In the genomic region with DNA sequence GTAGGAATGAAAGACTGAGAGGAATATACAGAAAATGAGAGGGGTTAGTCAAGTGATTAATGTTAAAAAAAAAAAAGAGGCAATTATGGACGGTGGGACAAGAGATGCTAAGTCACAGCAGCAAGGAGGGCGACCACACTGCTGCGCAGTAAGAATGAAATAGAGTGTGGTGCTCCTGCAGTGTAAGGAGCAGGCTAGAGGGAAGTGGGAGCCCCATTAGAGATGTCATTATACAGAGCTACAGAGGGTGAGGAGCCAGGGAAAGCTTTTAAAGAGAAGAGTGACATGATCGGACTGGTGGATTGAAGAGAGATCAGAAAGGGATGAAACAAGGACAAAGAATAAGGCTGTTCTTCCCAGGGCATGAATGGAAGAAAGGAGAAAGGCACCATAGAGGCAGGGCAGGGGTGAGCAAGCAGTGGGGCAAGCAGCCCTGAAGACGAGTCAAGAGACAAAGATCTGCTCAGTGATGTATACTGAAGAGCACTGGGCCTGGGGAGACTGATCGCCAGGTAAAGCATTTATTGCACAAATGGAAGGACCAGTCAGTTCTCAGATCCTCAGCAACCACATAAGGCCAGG, we compare ENCODE assay signal across 23 mouse cellular contexts. TPM values are rescaled to one million over a fixed set of nuclear protein-coding genes. Genes with fewer than 3 reads are reported as not detected.
DNase-seq lines count a peak whose midpoint lies in the region; ATAC-seq lines count a peak whose summit lies in the region.
"Had no signal": no experiment of that assay in that cellular context is flagged by ENCODE, and none has a peak within 500 bp of the region (broad histone marks: within the 10 kb centered on the region; RNA-seq: fewer than 3 reads in every experiment).

No protein-coding gene starts in this region.

- no peaks in the 10 kb centered on the region for H3K36me3 ChIP-seq in hindbrain, embryonic 10.5 days
- no peaks in the 10 kb centered on the region for H3K36me3 ChIP-seq in hindbrain, embryonic 14.5 days (replicated peaks; ENCODE audit: control insufficient read depth, insufficient read depth)
- no peaks in the 10 kb centered on the region for H3K36me3 ChIP-seq in midbrain, embryonic 15.5 days (replicated peaks)
- H3K36me3 ChIP-seq in midbrain, embryonic 14.5 days (ENCODE audit: control insufficient read depth, insufficient read depth, low read length), result no peaks in the 10 kb centered on the region
- no peaks in the 10 kb centered on the region for H3K36me3 ChIP-seq in midbrain, embryonic 16.5 days (ENCODE audit: control insufficient read depth, insufficient read depth, low read length)
- H3K36me3 ChIP-seq: heart, embryonic 10.5 days; heart, embryonic 13.5 days; hindbrain, embryonic 12.5 days; intestine, embryonic 15.5 days had no signal

- 0 out of 2 replicates have a peak overlapping the region, but pooled peaks have one; percentile 54 for H3K27ac ChIP-seq in hindbrain, embryonic 10.5 days
- H3K27ac ChIP-seq in hindbrain, embryonic 14.5 days, result no peak overlapping the region
- no peak overlapping the region for H3K27ac ChIP-seq in midbrain, embryonic 15.5 days
- no peak overlapping the region for H3K27ac ChIP-seq in midbrain, embryonic 14.5 days (replicated peaks; ENCODE audit: low read depth, low read length)
- H3K27ac ChIP-seq in midbrain, embryonic 16.5 days (ENCODE audit: low read length), result no peak overlapping the region
- H3K27ac ChIP-seq: heart, adult 2 months; heart, embryonic 10.5 days; heart, embryonic 13.5 days; hindbrain, embryonic 12.5 days; intestine, embryonic 15.5 days had no signal

- ATAC-seq in hindbrain, embryonic 14.5 days (ENCODE audit: low FRiP score), result no peak
- peak; percentile 83 for ATAC-seq in midbrain, embryonic 15.5 days (replicated peaks)
- ATAC-seq in midbrain, embryonic 14.5 days (ENCODE audit: low FRiP score, low TSS enrichment), result no peak
- peak; percentile 69 for ATAC-seq in midbrain, embryonic 16.5 days
- ATAC-seq: CD4-positive, CD25-positive, alpha-beta regulatory T cell, adult 4 months; hindbrain, embryonic 16.5 days; intestine, embryonic 15.5 days had no signal

- no peak overlapping the region for H3K4me2 ChIP-seq in hindbrain, embryonic 14.5 days (replicated peaks)
- no peak overlapping the region for H3K4me2 ChIP-seq in midbrain, embryonic 15.5 days
- H3K4me2 ChIP-seq in midbrain, embryonic 14.5 days (ENCODE audit: low read length), result no peak overlapping the region
- H3K4me2 ChIP-seq in midbrain, embryonic 16.5 days (ENCODE audit: low read length), result no peak overlapping the region
- H3K4me2 ChIP-seq: heart, embryonic 13.5 days; hindbrain, embryonic 12.5 days; intestine, embryonic 15.5 days had no signal

- no peak overlapping the region for H3K4me3 ChIP-seq in hindbrain, embryonic 10.5 days
- H3K4me3 ChIP-seq in hindbrain, embryonic 14.5 days (replicated peaks; ENCODE audit: low read length), result no peak overlapping the region
- H3K4me3 ChIP-seq in midbrain, embryonic 15.5 days, result no peak overlapping the region
- no peak overlapping the region for H3K4me3 ChIP-seq in midbrain, embryonic 14.5 days (replicated peaks; ENCODE audit: low read depth, low read length)
- no peak overlapping the region for H3K4me3 ChIP-seq in midbrain, embryonic 16.5 days (ENCODE audit: low read depth, low read length)
- H3K4me3 ChIP-seq: heart, adult 2 months; heart, embryonic 10.5 days; heart, embryonic 13.5 days; hindbrain, embryonic 12.5 days; intestine, embryonic 15.5 days had no signal

- peaks cover 31% of the 10 kb centered on the region for H3K4me1 ChIP-seq in hindbrain, embryonic 10.5 days (replicated peaks)
- no peaks in the 10 kb centered on the region for H3K4me1 ChIP-seq in hindbrain, embryonic 14.5 days (replicated peaks; ENCODE audit: control insufficient read depth, insufficient read depth, low read length)
- 0 out of 2 replicates have a peak, but pooled peaks cover 6% of the 10 kb centered on the region for H3K4me1 ChIP-seq in midbrain, embryonic 15.5 days
- peaks cover 15% of the 10 kb centered on the region; the same call in 1 of the 2 replicates for H3K4me1 ChIP-seq in midbrain, embryonic 14.5 days (ENCODE audit: control insufficient read depth, insufficient read depth, low read length)
- peaks cover 9% of the 10 kb centered on the region; the same call in 1 of the 2 replicates for H3K4me1 ChIP-seq in midbrain, embryonic 16.5 days (ENCODE audit: control insufficient read depth, insufficient read depth, low read length)
- H3K4me1 ChIP-seq: heart, embryonic 10.5 days; heart, embryonic 13.5 days; intestine, embryonic 15.5 days had no signal

- H3K9ac ChIP-seq in hindbrain, embryonic 14.5 days, result no peak overlapping the region
- no peak overlapping the region for H3K9ac ChIP-seq in midbrain, embryonic 15.5 days
- H3K9ac ChIP-seq in midbrain, embryonic 14.5 days (replicated peaks; ENCODE audit: low read length), result no peak overlapping the region
- no peak overlapping the region for H3K9ac ChIP-seq in midbrain, embryonic 16.5 days (ENCODE audit: low read depth, low read length)
- H3K9ac ChIP-seq: heart, embryonic 13.5 days; hindbrain, embryonic 12.5 days; intestine, embryonic 15.5 days had no signal

- no peaks in the 10 kb centered on the region for H3K27me3 ChIP-seq in hindbrain, embryonic 10.5 days (ENCODE audit: insufficient read depth, poor library complexity, severe bottlenecking)
- no peaks in the 10 kb centered on the region for H3K27me3 ChIP-seq in hindbrain, embryonic 14.5 days (ENCODE audit: control insufficient read depth, insufficient read depth, low read length)
- H3K27me3 ChIP-seq in midbrain, embryonic 15.5 days (replicated peaks), result no peaks in the 10 kb centered on the region
- no peaks in the 10 kb centered on the region for H3K27me3 ChIP-seq in midbrain, embryonic 14.5 days (ENCODE audit: control insufficient read depth, insufficient read depth, low read length)
- H3K27me3 ChIP-seq in midbrain, embryonic 16.5 days (ENCODE audit: control insufficient read depth, insufficient read depth, low read depth, low read length), result no peaks in the 10 kb centered on the region
- H3K27me3 ChIP-seq: hindbrain, embryonic 12.5 days; intestine, embryonic 15.5 days had no signal

- no peak for DNase-seq in hindbrain, embryonic 10.5 days (ENCODE audit: low spot score)
- no peak for DNase-seq in hindbrain, embryonic 14.5 days (ENCODE audit: low spot score)
- no peak for DNase-seq in midbrain, embryonic 14.5 days
- no peak for DNase-seq in embryo, embryonic 10 days (ENCODE audit: low spot score)
- DNase-seq: adrenal gland, adult 2 months; adrenal gland, postnatal 14 days; cerebellum, adult 11-12 months; cerebellum, adult 8-10 months; cerebellum, postnatal 10 days; cerebellum, postnatal 36 days; gastrocnemius, postnatal 10 days; gastrocnemius, postnatal 36 days; heart, adult 2 months; heart, postnatal 14 days; heart, postnatal 4 days had no signal

- WGBS in hindbrain, embryonic 10.5 days, result 45% methylated on average over 6 of the region's 6 CpGs
- 44% methylated on average over 6 of the region's 6 CpGs for WGBS in hindbrain, embryonic 14.5 days
- 39% methylated on average over 6 of the region's 6 CpGs for WGBS in midbrain, embryonic 15.5 days
- 45% methylated on average over 6 of the region's 6 CpGs for WGBS in midbrain, embryonic 14.5 days
- WGBS in midbrain, embryonic 16.5 days, result 36% methylated on average over 6 of the region's 6 CpGs

- H3K9me3 ChIP-seq in hindbrain, embryonic 10.5 days, result no peaks in the 10 kb centered on the region
- no peaks in the 10 kb centered on the region for H3K9me3 ChIP-seq in hindbrain, embryonic 14.5 days (ENCODE audit: control insufficient read depth, low read length)
- no peaks in the 10 kb centered on the region for H3K9me3 ChIP-seq in midbrain, embryonic 15.5 days
- H3K9me3 ChIP-seq in midbrain, embryonic 14.5 days (ENCODE audit: control insufficient read depth, low read length), result no peaks in the 10 kb centered on the region
- no peaks in the 10 kb centered on the region for H3K9me3 ChIP-seq in midbrain, embryonic 16.5 days (replicated peaks; ENCODE audit: control insufficient read depth, low read length, poor library complexity, severe bottlenecking)
- H3K9me3 ChIP-seq: heart, embryonic 10.5 days; heart, embryonic 13.5 days; hindbrain, embryonic 12.5 days; intestine, embryonic 15.5 days had no signal

RNA-seq across cellular contexts. Expression of a gene that starts 18.0 kb away (rescaled TPM):
- polyA plus RNA-seq in hindbrain, embryonic 10.5 days (2016; fragmentation: Nextera tagmentation; extraction: Ambion mirVana), result 0.39 TPM in 2 replicates
- polyA plus RNA-seq in hindbrain, embryonic 14.5 days (2014; fragmentation: Nextera tagmentation; extraction: Ambion mirVana), result 7.7 and 10.3 TPM in 2 replicates
- 6.5 and 6.8 TPM in 2 replicates for polyA plus RNA-seq in midbrain, embryonic 15.5 days (2015; fragmentation: Nextera tagmentation; extraction: Ambion mirVana)
- 4.1 and 4.7 TPM in 2 replicates for polyA plus RNA-seq in midbrain, embryonic 14.5 days (2014; fragmentation: Nextera tagmentation; extraction: Ambion mirVana)
- polyA plus RNA-seq in midbrain, embryonic 16.5 days (2015; fragmentation: Nextera tagmentation; extraction: Ambion mirVana), result 6.3 and 7.7 TPM in 2 replicates

RNA-seq across cellular contexts. Expression of a gene that starts 33.2 kb away (rescaled TPM):
- polyA plus RNA-seq in hindbrain, embryonic 10.5 days (2016; fragmentation: Nextera tagmentation; extraction: Ambion mirVana), result 11.4 and 14.2 TPM in 2 replicates
- polyA plus RNA-seq in hindbrain, embryonic 14.5 days (2014; fragmentation: Nextera tagmentation; extraction: Ambion mirVana), result 9.1 and 9.5 TPM in 2 replicates
- polyA plus RNA-seq in midbrain, embryonic 15.5 days (2015; fragmentation: Nextera tagmentation; extraction: Ambion mirVana), result 8.5 and 10.0 TPM in 2 replicates
- polyA plus RNA-seq in midbrain, embryonic 14.5 days (2014; fragmentation: Nextera tagmentation; extraction: Ambion mirVana), result 7.3 and 10.2 TPM in 2 replicates
- 8.4 and 9.3 TPM in 2 replicates for polyA plus RNA-seq in midbrain, embryonic 16.5 days (2015; fragmentation: Nextera tagmentation; extraction: Ambion mirVana)

Comparison
In these comparisons a context has a peak if more than half of its experiments do, and no peak if none do; other contexts are left out.
1. ATAC-seq: peak in midbrain, embryonic 15.5 days (single experiment) and midbrain, embryonic 16.5 days (single experiment); none in hindbrain, embryonic 14.5 days (single experiment) and midbrain, embryonic 14.5 days (single experiment).